Mouse (Mus musculus) embryo, embryonic 11 days (tissue): ENCODE results near the gene Mphosph9.

Experiments
- DNase-seq: peaks from one replicate; pipeline ENCODE4 v3.0.0-alpha.2; 2015

Mphosph9 gene

DNA sequence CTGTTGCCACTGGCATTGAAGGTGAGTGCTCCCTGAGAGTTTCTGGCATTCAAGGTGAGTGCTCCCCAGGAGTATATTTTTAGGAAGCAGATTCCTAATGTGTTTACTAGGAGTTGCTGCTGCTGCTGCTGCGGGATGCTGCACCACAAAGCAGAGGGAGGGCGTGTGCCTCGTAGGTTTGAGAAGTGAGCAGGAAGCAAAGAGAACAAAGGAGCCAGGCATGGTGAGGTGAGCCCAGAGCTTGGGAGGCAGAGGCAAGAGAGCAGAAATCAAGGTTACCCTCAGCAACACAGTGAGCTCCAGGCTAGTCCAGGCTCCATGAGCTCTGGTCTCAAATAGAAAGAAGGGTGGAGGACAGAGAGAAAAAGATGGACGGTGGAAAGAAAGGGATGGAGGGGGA is 64.5 kb downstream of the Mphosph9 start:
- no peak for DNase-seq

DNA sequence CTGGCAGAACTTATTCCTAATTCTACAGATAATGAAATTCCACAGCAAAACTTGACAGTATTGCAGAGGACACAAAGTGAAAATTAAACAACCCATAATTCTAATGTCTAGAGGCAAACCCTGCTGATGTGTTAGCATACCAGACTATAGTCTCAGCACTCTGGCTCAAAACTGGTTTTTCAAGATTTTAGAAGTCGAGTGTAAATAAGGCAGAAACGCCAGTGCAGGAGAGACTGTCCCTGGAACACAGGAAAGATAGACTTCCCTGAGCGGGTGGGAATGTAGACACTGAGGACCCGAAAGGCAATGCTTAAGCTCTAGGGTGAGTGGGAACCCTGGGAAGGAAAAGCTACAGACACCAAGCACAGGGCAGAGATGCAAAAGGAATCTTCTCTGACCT is 65.7 kb downstream of the Mphosph9 start:
- DNase-seq = no peak

DNA sequence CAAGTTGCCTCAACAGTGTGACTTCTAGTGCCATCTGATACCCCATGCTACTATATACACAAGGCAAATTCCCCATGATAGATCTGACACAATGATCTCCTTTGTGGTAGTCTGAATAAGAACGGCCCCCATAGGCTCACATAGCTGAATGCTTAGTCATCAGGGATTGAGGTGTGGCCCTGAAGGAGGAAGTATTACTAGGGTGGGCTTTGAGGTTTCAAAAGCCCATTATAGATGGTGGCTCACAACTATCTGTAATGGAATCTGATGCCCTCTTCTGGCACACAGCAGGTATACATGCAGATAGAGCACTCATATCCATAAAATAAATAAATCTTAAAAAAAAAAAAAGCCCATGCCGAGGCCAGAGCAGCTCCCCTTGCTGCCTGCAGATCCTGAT is 68.6 kb downstream of the Mphosph9 start:
- DNase-seq = no peak

DNA sequence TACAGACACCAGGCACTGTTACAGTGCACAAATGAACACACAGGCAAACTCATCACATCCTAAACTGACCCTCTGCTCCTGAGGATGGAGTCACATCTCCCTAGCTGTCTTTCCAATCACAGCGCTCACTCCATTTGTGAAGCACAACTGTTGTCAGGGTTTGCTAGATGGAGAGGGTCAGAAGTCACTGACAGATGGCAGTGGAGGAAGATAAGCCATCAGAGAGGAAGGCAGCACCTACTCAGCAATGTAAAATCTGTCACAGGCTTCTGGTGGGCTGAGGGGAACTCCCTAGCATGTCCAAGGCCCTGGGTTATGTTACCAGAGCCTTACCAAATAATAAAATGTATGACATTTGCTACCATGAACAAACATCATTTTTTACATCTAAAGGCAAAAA is 69.7 kb downstream of the Mphosph9 start:
- no peak for DNase-seq

DNA sequence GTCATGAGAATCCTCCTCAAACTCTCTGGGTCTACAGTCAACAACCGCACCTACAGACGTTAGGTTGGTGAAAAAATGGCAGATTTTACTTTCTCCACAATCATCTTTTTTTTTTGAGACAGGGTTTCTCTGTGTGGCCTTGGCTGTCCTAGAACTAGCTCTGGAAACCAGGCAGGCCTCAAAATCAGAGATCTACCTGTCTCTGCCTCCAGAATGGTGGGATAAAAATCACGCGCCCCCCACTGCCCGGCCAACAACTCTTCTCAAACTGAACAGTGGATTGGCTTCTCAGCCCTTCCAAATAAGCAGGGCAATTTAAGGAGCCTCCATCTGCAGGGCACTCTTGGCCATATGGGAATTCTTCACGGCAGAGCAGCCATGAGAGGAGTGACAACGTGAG is 72.6 kb downstream of the Mphosph9 start:
- no peak for DNase-seq

DNA sequence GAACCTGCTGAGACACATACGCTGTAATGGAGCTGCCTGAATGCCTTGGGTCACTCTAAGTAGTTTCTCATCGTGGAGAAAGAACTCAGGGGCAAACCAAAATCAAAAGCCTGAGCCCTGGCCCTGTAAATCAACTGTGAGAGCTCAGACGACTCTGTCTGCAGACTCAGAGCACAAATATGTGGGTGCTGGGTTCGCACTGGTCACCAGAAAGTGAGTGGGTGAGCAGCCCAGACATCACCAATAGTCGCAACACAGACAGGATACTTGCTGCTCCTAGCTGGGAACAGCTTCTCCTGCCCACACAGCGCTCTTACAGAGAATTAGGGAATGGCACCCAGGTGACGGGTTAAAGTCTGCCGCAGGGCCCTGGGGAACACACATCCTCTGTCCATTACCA is 74.2 kb downstream of the Mphosph9 start:
- no peak for DNase-seq

DNA sequence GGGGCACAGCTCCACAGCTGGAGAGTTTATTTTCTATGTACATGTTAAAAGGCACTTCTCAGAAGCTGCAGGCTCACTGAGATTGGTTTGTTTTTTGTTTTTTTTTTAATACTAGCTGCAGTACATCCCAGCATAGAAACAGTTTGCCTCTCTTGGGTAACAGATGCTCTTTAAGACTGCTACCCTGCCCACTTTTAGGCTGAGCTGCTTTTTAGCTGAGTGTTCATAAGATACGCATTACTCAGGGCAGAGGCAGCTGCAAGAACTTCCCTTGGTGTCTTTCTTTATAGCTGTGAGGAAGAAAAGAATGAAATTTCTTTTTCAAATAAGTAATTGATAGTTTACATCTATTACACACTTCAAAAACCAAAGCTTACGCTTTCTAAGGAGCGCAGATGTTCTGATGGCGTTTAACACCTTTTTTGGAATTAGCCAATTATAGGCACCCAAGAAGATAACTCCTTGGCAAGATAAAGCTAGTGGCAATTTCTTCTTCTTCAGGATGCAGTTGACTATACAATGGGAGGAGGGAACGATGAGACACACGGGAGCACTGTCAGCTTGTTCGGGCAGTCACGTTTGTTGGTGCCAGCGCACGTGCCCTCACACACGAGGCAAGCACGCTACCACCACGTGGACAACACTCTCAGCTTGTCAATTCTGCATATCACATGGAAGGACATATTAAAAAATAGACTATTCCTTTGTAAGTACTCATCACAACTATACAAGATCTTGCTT is 75.0 kb downstream of the Mphosph9 start:
- no peak for DNase-seq

DNA sequence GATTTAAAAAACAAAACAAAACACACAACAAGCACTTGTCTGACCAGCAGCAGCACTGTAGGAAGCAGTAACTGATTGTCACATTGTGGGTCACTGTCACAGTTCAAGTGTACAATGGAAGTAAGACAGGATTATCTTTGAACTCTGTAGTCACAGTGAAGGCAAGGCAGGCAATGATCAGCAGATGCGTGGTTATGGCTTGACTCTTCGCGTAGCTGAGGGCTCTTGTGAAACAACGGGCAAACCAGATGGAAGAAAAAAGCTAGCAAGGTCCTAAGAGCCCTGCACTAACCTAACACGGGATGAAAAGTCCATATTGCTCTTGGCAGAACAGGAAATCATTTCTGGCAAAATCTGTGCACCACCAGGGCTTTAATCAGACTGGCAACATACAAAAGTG is 76.7 kb downstream of the Mphosph9 start:
- no peak for DNase-seq

DNA sequence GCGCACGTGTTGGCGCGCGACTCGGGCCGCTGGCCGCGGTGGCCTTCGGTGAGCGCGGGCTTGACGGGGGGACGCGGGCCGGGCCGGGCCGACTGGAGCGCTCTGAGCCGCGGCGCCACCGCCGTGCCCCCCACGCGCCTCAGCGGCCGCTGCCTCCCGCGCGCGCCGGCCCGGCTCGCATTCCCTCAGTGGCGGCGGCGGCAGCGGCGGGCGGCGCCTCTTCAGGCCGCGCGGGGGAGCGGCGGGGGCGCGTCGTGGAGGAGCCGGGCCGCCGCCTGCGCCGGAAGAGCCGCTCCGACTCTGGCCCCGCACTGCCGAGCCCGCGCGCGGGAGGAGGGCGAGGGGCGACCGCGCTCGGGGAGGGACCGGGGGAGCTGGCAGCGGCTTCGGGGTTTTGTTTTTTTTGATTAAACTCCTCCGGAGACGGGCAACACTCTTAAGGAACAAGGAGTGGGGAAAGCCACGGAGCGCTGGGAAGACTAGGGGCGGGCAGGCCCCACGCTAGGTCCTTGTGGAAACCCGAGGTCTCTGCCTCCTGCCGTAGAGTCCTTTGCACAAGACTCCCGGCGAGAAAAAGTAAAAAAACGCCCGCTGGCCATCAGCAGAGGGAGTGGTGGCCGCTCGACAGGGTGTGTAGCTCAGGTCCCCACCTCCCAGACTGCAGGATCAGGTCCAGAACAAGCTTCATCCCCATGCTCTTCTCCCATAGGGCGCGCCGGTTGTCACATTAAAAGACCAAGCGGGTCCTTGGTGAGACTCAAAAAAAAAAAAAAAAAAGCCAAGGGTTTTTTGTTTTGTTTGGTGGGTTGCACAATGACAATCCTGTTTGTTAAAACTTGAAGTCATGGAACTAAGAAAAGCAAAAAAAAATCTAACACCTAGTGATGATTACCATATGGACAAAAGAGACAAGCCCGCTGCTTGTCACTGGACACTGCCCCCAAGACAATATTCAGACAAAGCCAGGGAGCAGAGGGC is 77.9 kb downstream of the Mphosph9 start, which contains the start of gene Pitpnm2:
TSS of gene Pitpnm2 (minus strand) at position 147 of the 978 bp plus-strand sequence.
- DNase-seq = peak; percentile 83

DNA sequence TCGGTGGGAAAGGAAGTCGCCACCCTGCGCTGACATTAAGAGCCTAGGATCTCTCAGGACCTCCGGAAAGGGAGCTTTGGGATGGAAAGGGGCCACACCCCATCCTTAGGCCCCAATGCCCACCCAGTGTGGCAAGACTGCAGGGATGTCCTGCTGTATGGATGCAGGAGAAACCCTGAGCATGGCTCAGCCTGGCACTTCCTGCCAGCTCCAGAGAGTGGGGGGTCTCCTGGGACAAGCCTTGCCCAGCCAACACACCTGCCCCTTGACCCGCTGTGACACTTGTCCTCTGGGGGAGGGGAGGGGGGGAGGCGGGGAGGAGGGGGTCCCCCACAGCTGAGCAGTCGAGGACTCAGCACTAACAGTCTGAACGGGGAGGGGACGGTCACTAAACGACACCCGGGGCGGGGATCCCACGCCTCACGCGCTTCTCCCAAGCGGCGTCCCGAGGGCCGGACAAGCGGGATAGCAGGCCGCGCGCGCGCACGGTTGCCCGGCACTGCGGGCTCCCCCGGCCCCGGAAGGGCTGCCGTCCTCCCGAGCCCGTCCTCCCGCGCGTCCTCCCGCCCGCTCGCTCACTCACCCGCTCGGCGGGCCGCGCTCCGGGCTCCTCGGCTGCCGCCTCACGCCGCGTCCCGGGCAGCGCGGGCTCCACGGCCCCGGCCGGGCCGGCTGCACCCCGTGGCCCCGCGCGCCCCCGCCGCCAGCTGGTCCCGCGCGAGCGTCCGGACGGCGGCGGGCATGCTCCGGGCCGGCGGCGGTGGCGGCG is 78.7 kb downstream of the Mphosph9 start:
- peak; percentile 69 for DNase-seq

DNA sequence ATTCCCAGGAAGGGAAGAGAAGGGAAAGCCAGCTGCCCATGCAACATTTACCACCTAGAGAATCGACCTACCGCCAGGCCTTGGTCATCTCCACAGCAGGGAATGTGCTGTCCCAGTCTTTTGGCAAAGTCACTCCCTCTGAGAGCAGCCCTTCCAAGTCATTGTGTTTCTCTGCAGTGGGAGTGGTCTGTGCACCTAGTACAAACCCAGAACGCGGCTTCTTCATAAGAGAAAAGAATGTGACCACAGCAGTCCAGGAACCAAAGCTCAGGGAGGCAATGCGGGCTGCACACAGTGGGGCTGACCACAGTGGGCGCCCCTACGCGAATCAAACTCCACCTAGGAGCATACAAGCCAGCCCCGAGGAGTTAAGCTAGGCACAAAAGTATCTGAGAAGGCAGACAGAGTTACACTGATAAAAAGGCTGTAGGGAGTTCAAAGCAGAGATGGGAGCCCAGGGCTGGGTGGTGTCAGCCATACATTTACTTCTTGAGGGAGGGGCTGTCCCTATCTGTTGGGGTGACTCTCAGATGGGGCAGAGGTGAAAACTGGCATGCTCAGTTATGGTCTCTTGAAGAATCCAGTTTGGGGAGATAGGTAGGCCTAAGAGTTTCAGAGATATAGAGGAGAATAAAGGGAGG is 79.7 kb downstream of the Mphosph9 start:
- DNase-seq = no peak

DNA sequence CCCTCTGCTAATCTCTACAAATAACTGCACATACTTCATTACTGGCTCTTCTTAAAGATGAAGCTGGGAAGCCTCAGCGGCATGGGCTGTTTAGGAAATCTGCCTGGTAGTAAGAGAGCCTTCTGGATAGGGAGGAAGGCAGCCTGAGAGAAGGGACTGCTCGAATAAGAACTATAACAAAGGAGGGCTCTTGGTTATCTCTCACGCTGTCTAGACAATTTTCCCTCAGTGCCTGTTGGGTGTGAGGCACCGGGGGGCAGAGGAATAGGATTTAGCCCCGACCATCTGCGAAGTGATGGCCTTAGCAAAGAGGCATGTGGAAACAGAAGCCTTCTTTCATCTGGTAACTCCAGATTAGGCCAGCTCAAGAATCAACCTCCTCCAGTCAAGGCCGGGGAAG is 80.5 kb downstream of the Mphosph9 start:
- no peak for DNase-seq

DNA sequence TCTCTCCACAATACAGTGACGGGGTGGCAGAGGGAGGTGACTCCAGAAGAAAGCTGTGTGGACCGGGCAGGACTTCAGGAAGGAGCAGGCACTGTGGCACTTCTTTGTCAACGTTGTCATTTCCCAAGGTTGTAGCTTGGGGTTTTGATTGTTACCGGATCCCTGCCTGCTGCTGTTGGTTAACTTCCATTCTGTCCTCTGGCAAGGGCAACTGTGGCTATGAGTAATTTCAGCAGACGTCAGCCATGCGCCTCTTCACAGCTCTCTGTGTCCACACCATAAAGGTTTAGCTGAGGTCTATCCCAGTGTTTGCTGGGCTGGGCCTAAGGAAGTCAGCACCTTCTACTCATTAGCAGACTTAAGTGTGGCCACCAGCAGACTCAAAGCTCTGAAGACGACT is 82.9 kb downstream of the Mphosph9 start:
- DNase-seq = no peak

DNA sequence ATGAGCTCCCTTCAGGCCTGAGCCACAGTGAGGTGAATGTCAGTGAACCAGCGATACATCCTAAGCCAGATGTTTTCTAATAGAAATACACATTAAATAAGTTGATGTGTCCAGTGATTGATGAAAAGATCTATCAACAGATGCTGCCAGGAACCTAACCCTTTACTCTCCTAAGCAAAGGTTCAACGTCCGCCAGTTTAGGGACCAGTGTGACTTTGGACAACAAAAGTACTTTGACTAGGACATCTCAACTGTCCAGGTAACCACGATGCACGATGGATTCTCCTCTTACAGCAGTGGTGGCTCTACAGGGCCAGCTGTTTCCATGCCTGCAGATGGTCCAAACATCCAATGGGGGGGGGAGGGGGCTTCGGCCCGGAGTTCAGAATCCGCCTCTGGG is 83.3 kb downstream of the Mphosph9 start:
- no peak for DNase-seq

DNA sequence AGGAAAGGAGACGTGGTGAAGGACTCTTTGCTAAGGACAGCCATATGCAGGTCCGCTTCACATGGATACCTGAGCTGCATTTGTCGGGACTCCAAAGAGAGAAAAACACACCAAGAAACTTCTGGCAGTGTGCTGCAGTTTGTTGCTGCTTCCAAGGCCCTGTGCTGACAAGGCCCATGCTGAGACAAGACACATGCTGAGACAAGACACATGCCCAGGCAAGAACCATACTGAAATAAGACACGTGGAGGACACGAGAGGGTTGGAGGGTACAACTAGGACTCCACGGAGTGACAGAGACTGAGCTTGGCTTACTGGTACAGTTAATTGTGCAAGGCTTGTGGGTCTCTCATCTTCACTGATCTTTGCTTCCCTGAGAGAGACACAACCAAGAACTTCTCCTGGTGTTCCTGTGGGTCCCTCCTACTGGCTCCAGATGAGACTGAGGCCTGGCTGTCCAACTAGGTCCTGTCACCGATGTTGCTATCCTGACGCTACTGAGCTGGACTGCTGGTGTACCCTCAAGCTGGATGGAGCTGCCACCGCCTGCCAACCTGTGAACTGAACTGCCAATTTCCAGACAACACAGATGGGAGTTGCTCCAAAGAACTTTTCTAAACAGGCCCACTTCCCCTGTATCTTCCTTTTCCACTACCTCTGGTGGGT is 84.4 kb downstream of the Mphosph9 start:
- no peak for DNase-seq

DNA sequence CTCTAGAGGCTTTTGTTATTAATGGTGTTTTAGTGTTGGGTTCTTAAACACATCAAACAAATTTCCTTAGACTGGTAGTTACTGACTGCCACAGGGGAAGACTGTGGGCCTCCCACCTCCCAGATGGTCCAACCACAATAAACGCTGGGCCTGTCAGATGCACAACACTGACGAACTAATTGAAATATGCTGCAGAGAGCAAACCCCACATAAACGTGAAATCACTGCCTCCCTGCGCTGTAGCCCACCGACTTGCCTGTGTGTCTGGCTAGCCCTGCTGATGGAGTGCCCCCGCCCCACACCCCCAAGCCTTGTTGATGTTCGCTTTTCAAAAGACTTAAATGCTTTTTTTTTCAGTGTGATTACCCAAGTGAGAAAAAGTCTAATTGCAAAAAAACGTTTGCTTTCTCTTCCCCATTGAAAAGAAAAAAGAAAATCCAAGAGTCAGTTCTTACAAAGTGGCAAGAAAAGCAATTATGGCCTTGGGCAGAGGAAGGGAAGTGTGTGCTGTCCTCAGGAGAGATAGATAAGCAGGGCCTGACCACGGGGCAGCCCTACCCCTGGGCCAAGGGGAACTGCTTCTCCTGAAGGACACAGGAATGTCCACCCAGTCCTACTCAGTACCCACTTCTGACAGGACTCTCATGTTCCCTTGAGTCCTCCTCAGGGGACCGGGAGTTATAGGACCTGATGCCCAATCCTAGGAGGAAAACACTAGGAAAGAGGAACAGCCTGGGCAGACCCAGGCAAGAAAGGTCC is 85.9 kb downstream of the Mphosph9 start:
- DNase-seq = no peak

DNA sequence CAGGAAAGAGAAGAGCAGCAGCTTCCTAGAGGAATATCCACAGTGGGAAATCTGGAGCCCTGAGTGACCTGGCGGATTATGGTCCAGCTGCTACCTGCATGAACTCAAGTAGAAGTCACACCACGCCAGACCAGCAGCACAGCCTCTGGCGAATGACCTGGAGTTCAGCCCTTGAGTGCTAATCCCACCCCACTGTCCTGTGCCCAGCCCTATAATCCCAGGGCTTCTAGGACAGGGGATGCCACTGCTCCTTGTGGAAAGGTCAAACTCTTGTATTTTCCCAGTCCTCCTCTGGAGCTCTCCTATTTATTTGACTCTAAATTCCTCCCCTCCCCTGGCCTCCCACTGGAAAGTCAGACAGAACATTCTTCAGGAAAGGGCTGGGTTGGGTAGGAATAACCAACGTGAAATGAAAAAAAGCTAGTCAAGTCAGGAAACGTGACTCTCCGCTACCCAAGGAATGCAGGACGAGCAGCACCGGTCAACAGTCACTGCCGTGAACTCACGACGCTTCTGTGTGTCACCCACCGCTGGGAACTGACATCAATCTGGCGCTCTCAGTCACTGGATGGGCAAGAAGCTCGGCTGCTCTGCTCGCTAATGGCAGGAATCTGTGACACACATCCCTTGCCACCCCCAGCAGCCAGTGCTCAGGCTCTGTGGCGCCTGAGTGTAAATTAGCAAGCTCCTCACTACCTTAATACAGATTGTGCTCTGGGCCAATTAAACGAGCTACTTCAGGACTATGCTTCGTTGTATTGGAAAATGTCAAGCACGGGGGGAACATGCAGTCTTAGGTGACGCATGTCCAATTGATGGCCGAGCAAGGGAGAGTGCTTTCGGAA is 86.7 kb downstream of the Mphosph9 start:
- peak; percentile 51 for DNase-seq

DNA sequence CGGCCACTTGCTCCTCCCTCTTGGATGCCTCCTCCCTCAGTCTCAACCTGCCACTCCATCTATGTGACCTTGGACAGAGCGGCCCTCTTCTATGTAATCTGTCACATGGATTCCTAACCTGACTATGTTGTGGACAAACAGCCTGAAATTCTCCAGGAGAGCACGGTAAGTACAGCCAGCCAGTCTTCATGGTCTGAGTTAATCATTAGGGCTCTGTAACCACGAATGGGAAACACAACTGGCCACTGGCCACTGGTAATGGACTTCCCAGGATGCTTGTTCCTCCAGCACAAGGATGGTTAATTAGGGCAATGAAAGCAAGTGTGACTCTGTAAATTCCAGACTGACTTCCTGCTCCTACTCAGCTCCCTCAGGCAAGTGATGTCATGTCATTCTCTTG is 91.6 kb downstream of the Mphosph9 start:
- DNase-seq = no peak

DNA sequence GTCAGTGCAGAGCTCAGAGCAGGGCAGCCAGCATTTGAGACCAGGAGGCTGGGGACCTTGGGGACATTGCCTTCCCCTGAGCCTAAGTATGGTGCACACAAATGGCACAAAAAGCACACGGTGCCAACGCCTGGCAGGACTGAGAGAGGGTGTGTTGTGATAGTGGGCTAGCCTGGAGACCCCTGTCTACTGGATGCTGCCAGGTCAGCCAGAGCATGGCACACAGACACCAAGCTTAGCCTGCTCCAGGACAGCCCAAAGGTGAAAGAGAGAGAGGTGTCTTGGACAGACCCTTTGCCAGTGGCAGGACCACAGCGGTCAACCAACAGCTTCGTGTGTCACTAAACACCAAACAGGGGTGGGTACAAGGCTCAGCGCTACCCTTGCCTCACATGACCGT is 93.0 kb downstream of the Mphosph9 start:
- no peak for DNase-seq

DNA sequence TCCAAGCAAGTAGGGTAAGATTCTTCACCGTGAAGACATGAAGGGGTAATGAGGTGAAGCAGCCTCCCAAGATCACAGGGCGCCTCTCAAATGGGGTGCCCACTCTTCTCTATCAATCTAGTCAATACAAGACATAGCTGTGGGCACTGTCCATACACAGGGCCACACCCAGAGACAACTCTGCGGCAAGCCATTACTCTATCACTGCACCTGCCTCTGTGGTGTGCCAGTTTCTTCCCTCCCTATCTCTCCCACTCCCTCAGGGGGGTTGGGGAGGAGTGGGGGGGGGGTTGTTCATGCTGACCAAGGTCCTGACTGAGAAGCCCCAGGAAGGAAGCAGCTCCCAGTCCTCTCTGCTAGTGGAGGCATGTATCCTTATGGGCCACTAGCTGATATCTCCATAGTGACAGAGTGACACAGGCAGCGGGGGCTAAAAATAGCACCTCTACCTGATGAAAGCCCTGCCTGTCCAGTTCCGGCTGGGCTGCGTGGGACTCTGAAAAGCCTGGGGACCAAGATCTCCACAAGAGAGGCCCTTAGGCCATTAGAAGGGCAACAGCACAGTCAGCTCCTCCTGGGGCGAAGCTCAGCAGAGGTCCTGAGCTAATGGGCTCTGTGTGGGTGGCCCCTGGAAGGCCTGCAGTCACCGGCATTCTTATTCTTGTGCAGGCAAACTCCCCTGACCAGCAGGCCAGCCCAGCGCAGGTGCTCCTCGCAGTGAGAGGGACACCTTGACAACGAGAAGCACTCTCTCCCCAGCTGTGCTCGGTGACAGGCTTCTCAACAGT is 93.7 kb downstream of the Mphosph9 start:
- DNase-seq = no peak
